Mouse (Mus musculus) forebrain, postnatal 0 days (tissue): ENCODE results near the gene Galnt9. TPM values are rescaled to one million over a fixed set of nuclear protein-coding genes. Genes with fewer than 3 reads are reported as not detected.

Source experiments
- ATAC-seq: fragments of 200-750 bp; cut with Nextera tagmentation; 2 replicates; pipeline ENCODE4 v1.8.0; 2017; ENCODE audit warnings: mild to moderate bottlenecking, moderate library complexity
- DNase-seq: peaks from one replicate; pipeline ENCODE4 v3.0.0-alpha.2; 2015
- H3K27ac ChIP-seq: fragments of 300-500 bp; sonication (generic); 2 replicates; pipeline ENCODE4 v1.5.1; 2014; ENCODE audit warnings: low read depth, mild to moderate bottlenecking, antibody characterized with exemption, low read length, moderate library complexity, mixed read lengths
- H3K27me3 ChIP-seq: fragments of 300-500 bp; sonication (generic); 2 replicates; pipeline ENCODE4 v1.6.1; 2014; ENCODE audit warnings: mild to moderate bottlenecking, low read length, mixed read lengths; ENCODE audit not compliant: insufficient read depth
- H3K36me3 ChIP-seq: fragments of 300-500 bp; sonication (generic); 2 replicates; pipeline ENCODE4 v1.6.1; 2014; ENCODE audit warnings: mild to moderate bottlenecking, moderate library complexity; ENCODE audit not compliant: insufficient read depth
- H3K4me1 ChIP-seq: fragments of 300-500 bp; sonication (generic); 2 replicates; pipeline ENCODE4 v1.6.1; 2014; ENCODE audit warnings: antibody characterized with exemption; ENCODE audit not compliant: insufficient read depth
- H3K4me2 ChIP-seq: fragments of 300-500 bp; sonication (generic); 2 replicates; pipeline ENCODE4 v1.6.1; 2014; ENCODE audit warnings: low read depth, mild to moderate bottlenecking, moderate library complexity
- H3K4me3 ChIP-seq: fragments of 300-500 bp; sonication (generic); 2 replicates; pipeline ENCODE4 v1.5.1; 2014; ENCODE audit warnings: low read depth, low read length, mixed read lengths
- H3K9ac ChIP-seq: fragments of 300-500 bp; sonication (generic); 2 replicates; pipeline ENCODE4 v1.6.1; 2014; ENCODE audit warnings: mild to moderate bottlenecking
- H3K9me3 ChIP-seq: fragments of 300-500 bp; sonication (generic); 2 replicates; pipeline ENCODE4 v1.6.1; 2016; ENCODE audit warnings: low read length
- CTCF ChIP-seq: sonication (generic); IDR thresholded peaks from 2 replicates; pipeline ENCODE4 v1.5.1; 2016; ENCODE audit warnings: antibody characterized with exemption, control low read depth, low read depth
- WGBS: fragments of 180-500 bp; shearing (Covaris S2); extraction: QIAGEN DNeasy Blood & Tissue Kit; methylation state at CpG from one replicate; pipeline ENCODE4 v1.1.7; 2014; 5-methylcytosine and 5-hydroxymethylcytosine counted together
- polyA plus RNA-seq: library from polyadenylated mRNA; unstranded; fragments of >200 nt; fragmentation: Nextera tagmentation; extraction: Ambion mirVana; gene quantifications from 2 replicates; pipeline ENCODE4 v1.2.1, GENCODE M21; 2015
- total RNA-seq: library from RNA; depleted of rRNA; stranded (reverse); fragments of >200 nt; gene quantifications from 2 replicates; pipeline ENCODE4 v1.2.3, GENCODE M21; 2014

The Galnt9 gene
- total and polyA plus RNA-seq, 2 experiments from 2014 or later = 21.2 to 29.3 TPM

DNA sequence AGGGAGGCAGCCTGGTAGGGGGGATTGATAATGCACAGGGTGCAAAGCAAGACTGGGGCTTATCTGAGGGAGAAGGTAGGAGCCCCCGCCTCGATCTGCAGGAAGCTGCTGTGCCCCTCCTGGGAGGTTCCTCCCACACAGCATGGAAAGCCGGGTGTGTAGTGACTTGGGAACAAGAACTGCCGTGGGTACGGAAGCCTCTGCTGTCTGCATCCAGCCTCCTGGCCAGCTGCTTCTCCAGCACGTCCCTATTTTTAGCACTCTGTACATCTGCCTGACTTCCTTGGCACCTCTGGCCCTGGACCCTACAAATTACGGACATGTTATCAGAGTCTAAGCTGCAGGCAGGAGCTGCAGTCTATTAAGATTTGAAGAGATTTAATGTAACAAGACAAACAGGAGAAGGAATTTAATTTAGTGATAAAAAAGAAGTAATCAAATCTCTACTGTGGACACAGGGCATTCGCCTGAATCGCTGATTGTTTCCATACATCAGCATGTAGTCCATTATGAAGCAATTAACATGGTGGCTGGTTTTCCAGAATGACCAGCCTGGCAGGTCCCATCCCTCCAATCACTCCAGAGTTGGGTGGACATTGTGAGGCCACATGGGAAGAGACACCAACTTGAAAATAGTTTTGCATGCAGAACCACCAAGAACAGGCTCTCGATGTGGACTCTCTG is 38.4 kb upstream of the Galnt9 start:
- Histone ChIP-seq H3K36me3 (no peaks in the 10 kb centered on the region), H3K4me2 (no peak overlapping the region), H3K27me3 (no peaks in the 10 kb centered on the region; the same call in 1 of the 2 replicates), H3K27ac (no peak overlapping the region), H3K4me3 (no peak overlapping the region), H3K4me1 (no peaks in the 10 kb centered on the region), H3K9ac (no peak overlapping the region), H3K9me3 (no peaks in the 10 kb centered on the region)
- WGBS = 26% methylated on average over 10 of the region's 10 CpGs
- ATAC-seq (no peak), DNase-seq (no peak)
- no peak for TF ChIP-seq CTCF

GRCm38 (mm10) chr5:110506295-110506616 is 37.9 kb upstream of the Galnt9 start:
- Histone ChIP-seq H3K36me3 (no peaks in the 10 kb centered on the region), H3K9me3 (no peaks in the 10 kb centered on the region), H3K4me3 (no peak overlapping the region), H3K4me1 (no peaks in the 10 kb centered on the region), H3K27ac (no peak overlapping the region), H3K27me3 (no peaks in the 10 kb centered on the region; the same call in 1 of the 2 replicates), H3K9ac (no peak overlapping the region), H3K4me2 (no peak overlapping the region)
- WGBS = 10% methylated on average over 8 of the region's 8 CpGs
- no peak for DNase-seq
- no peak for TF ChIP-seq CTCF
- no peak for ATAC-seq

- H3K27me3 ChIP-seq = no peaks in the 10 kb centered on the region; the same call in 1 of the 2 replicates
- no peak for TF ChIP-seq CTCF
- no peaks in the 10 kb centered on the region for H3K4me1 ChIP-seq
- WGBS = 64% methylated on average over 3 of the region's 3 CpGs
- H3K36me3 ChIP-seq = no peaks in the 10 kb centered on the region
- no peak overlapping the region for H3K4me2 ChIP-seq
- no peak overlapping the region for H3K9ac ChIP-seq
- no peak for ATAC-seq
- H3K9me3 ChIP-seq = no peaks in the 10 kb centered on the region
- H3K4me3 ChIP-seq = no peak overlapping the region
- H3K27ac ChIP-seq = no peak overlapping the region
- DNase-seq = no peak
These were observed 37.3 kb upstream of the Galnt9 start for GRCm38 (mm10) chr5:110506856-110507255.

- TF ChIP-seq CTCF = no peak
- DNase-seq (no peak), ATAC-seq (no peak)
- Histone ChIP-seq H3K27me3 (no peaks in the 10 kb centered on the region; the same call in 1 of the 2 replicates), H3K4me1 (no peaks in the 10 kb centered on the region), H3K9me3 (no peaks in the 10 kb centered on the region), H3K36me3 (no peaks in the 10 kb centered on the region), H3K4me3 (no peak overlapping the region), H3K9ac (no peak overlapping the region), H3K4me2 (no peak overlapping the region), H3K27ac (no peak overlapping the region)
- 93% methylated on average over 3 of the region's 3 CpGs for WGBS
These were observed 36.2 kb upstream of the Galnt9 start for GRCm38 (mm10) chr5:110507943-110508342.

DNA sequence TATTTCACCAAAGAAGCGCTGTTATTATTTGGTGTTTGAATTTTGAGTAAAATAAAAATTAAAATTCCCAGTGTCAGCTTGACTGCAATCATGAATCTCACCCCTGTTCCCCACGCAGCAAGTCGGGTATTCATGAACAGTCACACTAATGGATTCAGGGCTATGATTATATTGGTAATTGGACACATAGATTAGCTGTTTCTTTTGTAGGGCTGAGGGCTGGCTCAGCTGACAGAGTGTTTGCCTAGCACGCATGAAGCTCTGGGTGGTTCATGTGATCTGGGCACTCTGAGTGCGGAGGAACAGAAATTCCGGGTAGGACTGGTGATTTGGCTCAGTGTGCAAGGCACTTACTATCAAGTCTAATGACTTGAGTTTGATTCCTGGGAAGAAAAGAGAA is 33.8 kb upstream of the Galnt9 start:
- H3K4me1 ChIP-seq = no peaks in the 10 kb centered on the region
- no peak for TF ChIP-seq CTCF
- no peak overlapping the region for H3K9ac ChIP-seq
- H3K27me3 ChIP-seq = no peaks in the 10 kb centered on the region; the same call in 1 of the 2 replicates
- ATAC-seq (peak; percentile 83), DNase-seq (no peak)
- H3K4me2 ChIP-seq = no peak overlapping the region
- H3K36me3 ChIP-seq = no peaks in the 10 kb centered on the region
- no peaks in the 10 kb centered on the region for H3K9me3 ChIP-seq
- no peak overlapping the region for H3K27ac ChIP-seq
- H3K4me3 ChIP-seq = no peak overlapping the region
- WGBS = 53% methylated on average over 6 of the region's 6 CpGs

GRCm38 (mm10) chr5:110513791-110514190 is 30.4 kb upstream of the Galnt9 start:
- Histone ChIP-seq H3K4me1 (no peaks in the 10 kb centered on the region), H3K27me3 (no peaks in the 10 kb centered on the region), H3K4me3 (no peak overlapping the region), H3K9ac (no peak overlapping the region), H3K36me3 (no peaks in the 10 kb centered on the region), H3K9me3 (no peaks in the 10 kb centered on the region), H3K4me2 (no peak overlapping the region), H3K27ac (no peak overlapping the region)
- 75% methylated on average over 4 of the region's 4 CpGs for WGBS
- ATAC-seq (no peak; the same call in 1 of the 2 replicates), DNase-seq (no peak)
- no peak for TF ChIP-seq CTCF

- no peak overlapping the region for H3K27ac ChIP-seq
- no peaks in the 10 kb centered on the region for H3K9me3 ChIP-seq
- no peaks in the 10 kb centered on the region for H3K27me3 ChIP-seq
- H3K4me3 ChIP-seq = no peak overlapping the region
- no peaks in the 10 kb centered on the region for H3K36me3 ChIP-seq
- H3K4me1 ChIP-seq = no peaks in the 10 kb centered on the region
- no peak for DNase-seq
- TF ChIP-seq CTCF = no peak
- 74% methylated on average over 3 of the region's 3 CpGs for WGBS
- H3K9ac ChIP-seq = no peak overlapping the region
- no peak overlapping the region for H3K4me2 ChIP-seq
- no peak for ATAC-seq
These were observed 29.5 kb upstream of the Galnt9 start for GRCm38 (mm10) chr5:110514694-110515093.

GRCm38 (mm10) chr5:110516390-110516789 is 27.8 kb upstream of the Galnt9 start:
- no peaks in the 10 kb centered on the region for H3K4me1 ChIP-seq
- ATAC-seq (no peak), DNase-seq (no peak)
- H3K27me3 ChIP-seq = no peaks in the 10 kb centered on the region
- TF ChIP-seq CTCF = no peak
- H3K27ac ChIP-seq = no peak overlapping the region
- no peak overlapping the region for H3K4me2 ChIP-seq
- no peak overlapping the region for H3K4me3 ChIP-seq
- WGBS = 81% methylated on average over 4 of the region's 4 CpGs
- H3K36me3 ChIP-seq = no peaks in the 10 kb centered on the region
- H3K9me3 ChIP-seq = no peaks in the 10 kb centered on the region
- H3K9ac ChIP-seq = no peak overlapping the region
